Mouse (Mus musculus): ENCODE data around the gene Anapc15-ps. TPM values are rescaled to one million over a fixed set of nuclear protein-coding genes. Genes with fewer than 3 reads are reported as not detected.
A peak's percentile ranks its signal among the peaks of the same experiment; 100 is the strongest.

Gene Anapc15-ps
- total and polyA plus RNA-seq, 2 experiments from 2014 or later = not detected

DNA sequence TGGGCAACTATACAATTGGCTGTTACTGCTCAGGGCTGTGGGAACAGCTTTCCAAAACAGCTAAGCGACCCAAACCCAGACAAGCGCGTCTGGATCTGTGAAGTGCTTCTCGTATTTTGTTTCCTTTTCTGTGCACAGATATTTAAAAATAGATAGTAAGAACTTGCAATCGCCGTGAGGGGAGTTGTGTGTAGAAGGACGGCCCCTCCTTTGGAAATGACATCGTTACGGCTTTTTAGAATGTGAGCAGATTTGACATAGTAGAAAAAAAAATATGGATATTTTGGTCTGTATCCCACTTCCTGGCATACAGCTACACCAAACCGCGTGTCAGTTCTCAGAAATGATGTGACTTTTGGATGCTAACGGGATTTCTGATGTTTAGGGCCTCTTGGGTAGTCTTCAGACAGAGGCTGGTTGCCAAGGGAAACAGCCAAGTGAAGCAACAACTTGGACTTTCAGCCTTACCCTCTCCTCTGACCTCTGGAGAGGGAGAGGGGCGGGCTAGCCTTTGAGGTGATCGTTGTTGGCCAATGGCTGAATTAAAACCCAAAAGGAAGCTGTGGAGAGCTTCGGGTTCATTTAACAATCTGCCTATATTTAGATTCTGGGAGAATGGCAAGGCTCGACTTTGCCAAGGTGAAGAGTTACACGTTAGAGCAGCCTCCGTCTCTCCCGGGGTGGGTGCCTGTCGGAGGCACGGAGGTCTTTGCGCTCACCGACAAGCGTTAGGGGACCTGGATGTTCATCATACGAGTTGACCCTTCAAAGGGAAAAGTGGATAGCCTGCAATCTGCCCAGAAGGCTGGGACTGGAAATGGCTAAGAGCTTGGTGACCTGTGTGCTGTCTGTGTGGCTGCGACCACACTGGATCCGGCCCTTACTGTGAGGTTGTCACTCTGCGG lies 7.2 kb upstream of the Anapc15-ps start:
- Histone ChIP-seq H3K27ac (ENCODE audit: low read depth) (peak overlapping the region; percentile 70), H3K9me3 (replicated peaks; ENCODE audit: control insufficient read depth, low read length) (no peaks in the 10 kb centered on the region), H3K27me3 (ENCODE audit: control insufficient read depth, insufficient read depth, low read length) (no peaks in the 10 kb centered on the region), H3K4me2 (ENCODE audit: low read depth, low read length) (peak overlapping the region; percentile 48), H3K36me3 (replicated peaks; ENCODE audit: control insufficient read depth, insufficient read depth, low read length) (no peaks in the 10 kb centered on the region), H3K4me1 (ENCODE audit: control insufficient read depth, insufficient read depth) (peaks cover 12% of the 10 kb centered on the region; the same call in 1 of the 2 replicates), H3K9ac (replicated peaks; ENCODE audit: low read depth, low read length) (peak overlapping the region; percentile 35; the same call in 1 of the 2 replicates), H3K4me3 (ENCODE audit: low read depth, low read length) (peak overlapping the region; percentile 16; the same call in 1 of the 2 replicates)
- WGBS = 33% methylated on average over 28 of the region's 28 CpGs
- DNase-seq (ENCODE audit: low spot score) (peak; percentile 31), ATAC-seq (ENCODE audit: insufficient read depth, low read depth) (peak; percentile 20; the same call in 1 of the 2 replicates)
- no peak for TF ChIP-seq EP300 (IDR thresholded peaks at IDR 0.05; ENCODE audit: low read depth)

DNA sequence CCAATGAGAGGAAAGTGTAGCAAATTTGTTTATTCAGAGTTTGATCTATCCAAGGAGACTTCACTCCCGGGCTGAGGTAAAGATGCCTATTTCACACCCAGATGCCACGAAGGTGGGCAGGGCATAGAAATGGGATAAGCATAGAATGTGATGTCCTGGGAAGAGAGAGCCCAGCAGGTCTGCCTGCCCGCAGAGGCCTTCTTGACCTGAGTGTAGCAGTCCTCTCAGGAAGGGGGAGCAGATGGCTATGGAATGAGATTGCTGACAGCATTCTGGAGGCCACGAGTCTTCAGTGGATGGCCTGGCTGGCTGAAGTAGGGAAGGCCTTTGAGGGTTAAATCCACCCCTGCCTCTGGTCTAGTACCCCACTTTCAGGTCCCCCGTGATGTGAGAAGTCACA lies 5.9 kb upstream of the Anapc15-ps start:
- Histone ChIP-seq H3K4me1 (ENCODE audit: control insufficient read depth, insufficient read depth) (peaks cover 12% of the 10 kb centered on the region; the same call in 1 of the 2 replicates), H3K36me3 (replicated peaks; ENCODE audit: control insufficient read depth, insufficient read depth, low read length) (no peaks in the 10 kb centered on the region), H3K9me3 (replicated peaks; ENCODE audit: control insufficient read depth, low read length) (no peaks in the 10 kb centered on the region), H3K4me2 (ENCODE audit: low read depth, low read length) (no peak overlapping the region), H3K4me3 (ENCODE audit: low read depth, low read length) (no peak overlapping the region), H3K27ac (ENCODE audit: low read depth) (no peak overlapping the region), H3K27me3 (ENCODE audit: control insufficient read depth, insufficient read depth, low read length) (no peaks in the 10 kb centered on the region), H3K9ac (replicated peaks; ENCODE audit: low read depth, low read length) (no peak overlapping the region)
- TF ChIP-seq CTCF (IDR thresholded peaks at IDR 0.05; ENCODE audit: low read depth) = no peak
- no peak for TF ChIP-seq EP300 (IDR thresholded peaks at IDR 0.05; ENCODE audit: low read depth)
- DNase-seq (ENCODE audit: low spot score) = no peak
- no peak for ATAC-seq (ENCODE audit: insufficient read depth, low read depth)
- 83% methylated on average over 5 of the region's 5 CpGs for WGBS

DNA sequence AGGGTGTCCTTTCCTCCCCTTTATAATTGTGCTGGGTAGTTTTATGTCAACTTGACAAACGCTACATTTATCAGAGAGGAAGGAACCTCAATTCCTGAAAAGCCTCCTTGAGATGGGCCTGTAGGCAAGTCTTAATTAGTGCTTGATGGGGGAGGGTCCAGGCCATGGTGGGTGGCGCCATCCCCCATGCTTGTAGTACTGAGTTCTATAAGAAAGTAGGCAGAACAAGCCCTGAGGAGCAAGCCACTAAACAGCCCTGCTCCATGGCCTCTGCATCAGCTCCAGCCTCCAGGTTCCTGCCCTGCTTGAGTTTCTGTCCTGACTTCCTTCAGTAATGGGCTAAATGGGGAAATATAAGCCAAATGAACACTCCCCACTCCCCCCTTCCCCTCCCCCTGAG lies 5.4 kb upstream of the Anapc15-ps start:
- Histone ChIP-seq H3K4me1 (ENCODE audit: control insufficient read depth, insufficient read depth) (peaks cover 12% of the 10 kb centered on the region; the same call in 1 of the 2 replicates), H3K9me3 (replicated peaks; ENCODE audit: control insufficient read depth, low read length) (no peaks in the 10 kb centered on the region), H3K27ac (ENCODE audit: low read depth) (no peak overlapping the region; the same call in 1 of the 2 replicates), H3K27me3 (ENCODE audit: control insufficient read depth, insufficient read depth, low read length) (no peaks in the 10 kb centered on the region), H3K4me3 (ENCODE audit: low read depth, low read length) (no peak overlapping the region), H3K9ac (replicated peaks; ENCODE audit: low read depth, low read length) (no peak overlapping the region), H3K36me3 (replicated peaks; ENCODE audit: control insufficient read depth, insufficient read depth, low read length) (no peaks in the 10 kb centered on the region), H3K4me2 (ENCODE audit: low read depth, low read length) (no peak overlapping the region)
- no peak for DNase-seq (ENCODE audit: low spot score)
- TF ChIP-seq EP300 (IDR thresholded peaks at IDR 0.05; ENCODE audit: low read depth) (no peak), CTCF (IDR thresholded peaks at IDR 0.05; ENCODE audit: low read depth) (no peak)
- 79% methylated on average over 2 of the region's 2 CpGs for WGBS
- ATAC-seq (ENCODE audit: insufficient read depth, low read depth) = no peak

DNA sequence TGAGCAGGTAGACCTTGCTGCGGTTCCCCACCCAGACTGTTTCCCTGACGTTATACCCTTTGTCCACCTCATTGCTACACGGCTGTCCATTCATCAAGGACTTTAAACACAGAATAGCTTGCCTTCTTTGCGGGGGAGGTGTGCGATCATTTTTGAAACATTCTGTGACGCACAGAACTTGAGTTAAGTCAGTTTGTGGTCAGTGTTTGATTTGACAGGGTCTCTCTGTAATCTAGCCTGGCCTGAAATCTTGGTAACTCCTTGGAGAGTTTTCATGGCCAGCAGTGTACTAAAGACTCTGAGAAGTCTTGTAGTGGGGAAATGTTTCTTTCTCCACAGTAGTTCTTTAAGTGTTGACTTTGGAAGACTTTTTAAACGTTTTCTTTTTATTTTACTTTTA lies 5.0 kb upstream of the Anapc15-ps start:
- peaks cover 12% of the 10 kb centered on the region; the same call in 1 of the 2 replicates for H3K4me1 ChIP-seq (ENCODE audit: control insufficient read depth, insufficient read depth)
- no peaks in the 10 kb centered on the region for H3K27me3 ChIP-seq (ENCODE audit: control insufficient read depth, insufficient read depth, low read length)
- 59% methylated on average over 7 of the region's 7 CpGs for WGBS
- H3K4me2 ChIP-seq (ENCODE audit: low read depth, low read length) = peak overlapping the region; percentile 51
- no peaks in the 10 kb centered on the region; the same call in 1 of the 2 replicates for H3K9me3 ChIP-seq (replicated peaks; ENCODE audit: control insufficient read depth, low read length)
- DNase-seq (ENCODE audit: low spot score) = no peak
- peak overlapping the region; percentile 66 for H3K27ac ChIP-seq (ENCODE audit: low read depth)
- no peak overlapping the region for H3K9ac ChIP-seq (replicated peaks; ENCODE audit: low read depth, low read length)
- no peak for ATAC-seq (ENCODE audit: insufficient read depth, low read depth)
- no peak overlapping the region for H3K4me3 ChIP-seq (ENCODE audit: low read depth, low read length)
- H3K36me3 ChIP-seq (replicated peaks; ENCODE audit: control insufficient read depth, insufficient read depth, low read length) = no peaks in the 10 kb centered on the region
- TF ChIP-seq CTCF (IDR thresholded peaks at IDR 0.05; ENCODE audit: low read depth) (no peak), EP300 (IDR thresholded peaks at IDR 0.05; ENCODE audit: low read depth) (no peak)

DNA sequence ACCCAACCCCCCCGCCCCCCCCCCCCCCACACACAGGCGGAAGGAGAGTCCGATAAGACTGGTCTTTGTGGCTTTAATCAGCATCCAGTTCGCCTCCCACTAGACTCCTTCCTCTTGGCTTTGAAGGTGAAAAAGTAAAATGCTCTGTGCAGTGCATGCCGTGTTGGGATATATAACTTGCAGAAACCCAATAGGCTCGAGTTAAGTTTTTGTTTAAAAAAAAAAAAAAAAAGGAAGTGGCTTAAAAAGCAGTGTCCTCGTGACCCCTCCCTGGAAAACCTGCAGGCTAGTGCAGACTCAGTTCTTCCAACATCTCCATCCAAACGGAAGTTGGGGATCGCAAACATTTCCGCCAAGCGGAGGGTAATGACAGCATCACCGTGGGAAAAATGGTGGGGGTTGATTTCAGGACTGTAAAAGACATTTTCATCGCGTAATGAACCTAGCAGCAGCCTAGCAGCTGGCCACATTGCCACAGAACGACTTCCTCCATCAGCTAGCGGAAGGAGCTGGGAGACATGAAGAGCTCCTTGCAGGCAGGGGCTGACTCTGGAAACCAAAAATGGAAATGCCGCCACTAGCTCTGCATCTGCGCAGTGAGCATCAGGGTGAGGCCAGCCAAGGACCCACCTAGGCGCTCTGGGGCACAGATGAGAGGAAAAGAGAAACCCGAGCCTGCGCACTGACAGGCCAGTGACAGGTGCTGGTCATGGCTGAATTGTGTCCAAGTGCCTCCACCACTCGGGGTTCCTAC lies 4.3 kb upstream of the Anapc15-ps start:
- Histone ChIP-seq H3K9me3 (replicated peaks; ENCODE audit: control insufficient read depth, low read length) (no peaks in the 10 kb centered on the region; the same call in 1 of the 2 replicates), H3K27ac (ENCODE audit: low read depth) (peak overlapping the region; percentile 66), H3K9ac (replicated peaks; ENCODE audit: low read depth, low read length) (no peak overlapping the region), H3K36me3 (replicated peaks; ENCODE audit: control insufficient read depth, insufficient read depth, low read length) (no peaks in the 10 kb centered on the region), H3K4me3 (ENCODE audit: low read depth, low read length) (peak overlapping the region; percentile 30; the same call in 1 of the 2 replicates), H3K27me3 (ENCODE audit: control insufficient read depth, insufficient read depth, low read length) (no peaks in the 10 kb centered on the region), H3K4me2 (ENCODE audit: low read depth, low read length) (peak overlapping the region; percentile 51), H3K4me1 (ENCODE audit: control insufficient read depth, insufficient read depth) (peaks cover 12% of the 10 kb centered on the region; the same call in 1 of the 2 replicates)
- WGBS = 25% methylated on average over 22 of the region's 22 CpGs
- TF ChIP-seq CTCF (IDR thresholded peaks at IDR 0.05; ENCODE audit: low read depth) = no peak
- peak; percentile 75 for TF ChIP-seq EP300 (IDR thresholded peaks at IDR 0.05; ENCODE audit: low read depth)
- ATAC-seq (ENCODE audit: insufficient read depth, low read depth) (peak; percentile 72), DNase-seq (ENCODE audit: low spot score) (peak; percentile 63)

All from heart, postnatal 0 days (tissue).